Mouse (Mus musculus): ENCODE results near the gene Tfap4. TPM values are rescaled to one million over a fixed set of nuclear protein-coding genes. Genes with fewer than 3 reads are reported as not detected.

Tfap4 gene
- 23.0 and 24.1 TPM in 2 replicates for polyA plus RNA-seq (2014; fragmentation: Nextera tagmentation; extraction: Ambion mirVana)

GRCm38 (mm10) chr16:4559715-4560144 lies at the start of gene Tfap4:
Gene Tfap4 (minus strand): TSS chr16:4559854.
- Histone ChIP-seq H3K9me3 (ENCODE audit: low read depth, low read length) (no peaks in the 10 kb centered on the region), H3K4me1 (ENCODE audit: insufficient read depth) (peaks cover 7% of the 10 kb centered on the region), H3K9ac (peak within 1 kb of the TSS; percentile 84), H3K4me2 (peak within 1 kb of the TSS; percentile 97), H3K27me3 (ENCODE audit: insufficient read depth, low read length) (no peaks in the 10 kb centered on the region), H3K36me3 (ENCODE audit: insufficient read depth) (peaks cover 7% of the 10 kb centered on the region; the same call in 1 of the 2 replicates), H3K27ac (ENCODE audit: low read depth) (peak within 1 kb of the TSS; percentile 89), H3K4me3 (ENCODE audit: low read depth, low read length) (peak within 1 kb of the TSS; percentile 77)
- ATAC-seq (ENCODE audit: insufficient read depth) (peak; percentile 13), DNase-seq (peak; percentile 93)
- WGBS: 0% methylated on average over 17 of the region's 17 CpGs
- peak; percentile 61 for TF ChIP-seq CTCF (IDR thresholded peaks at IDR 0.05; ENCODE audit: low read depth)

GRCm38 (mm10) chr16:4608532-4609059 lies 48.9 kb upstream of the Tfap4 start:
- Histone ChIP-seq H3K4me2 (no peak overlapping the region), H3K27ac (ENCODE audit: low read depth) (no peak overlapping the region), H3K36me3 (ENCODE audit: insufficient read depth) (peaks cover 46% of the 10 kb centered on the region), H3K27me3 (ENCODE audit: insufficient read depth, low read length) (no peaks in the 10 kb centered on the region), H3K4me3 (ENCODE audit: low read depth, low read length) (no peak overlapping the region), H3K9ac (no peak overlapping the region), H3K9me3 (ENCODE audit: low read depth, low read length) (no peaks in the 10 kb centered on the region), H3K4me1 (ENCODE audit: insufficient read depth) (peaks cover 35% of the 10 kb centered on the region)
- DNase-seq (no peak), ATAC-seq (ENCODE audit: insufficient read depth) (0 out of 2 replicates have a peak, but pooled peaks have one; percentile 6)
- WGBS: 80% methylated on average over 19 of the region's 19 CpGs
- TF ChIP-seq CTCF (IDR thresholded peaks at IDR 0.05; ENCODE audit: low read depth): no peak

GRCm38 (mm10) chr16:4607818-4608531 lies 48.3 kb upstream of the Tfap4 start:
- H3K4me1 ChIP-seq (ENCODE audit: insufficient read depth): peaks cover 41% of the 10 kb centered on the region
- no peaks in the 10 kb centered on the region for H3K9me3 ChIP-seq (ENCODE audit: low read depth, low read length)
- H3K27me3 ChIP-seq (ENCODE audit: insufficient read depth, low read length): no peaks in the 10 kb centered on the region
- ATAC-seq (ENCODE audit: insufficient read depth) (peak; percentile 38; the same call in 1 of the 2 replicates), DNase-seq (peak; percentile 94)
- H3K9ac ChIP-seq: no peak overlapping the region
- 35% methylated on average over 9 of the region's 9 CpGs for WGBS
- no peak overlapping the region for H3K4me3 ChIP-seq (ENCODE audit: low read depth, low read length)
- H3K27ac ChIP-seq (ENCODE audit: low read depth): no peak overlapping the region
- peak; percentile 99 for TF ChIP-seq CTCF (IDR thresholded peaks at IDR 0.05; ENCODE audit: low read depth)
- H3K36me3 ChIP-seq (ENCODE audit: insufficient read depth): peaks cover 40% of the 10 kb centered on the region
- no peak overlapping the region for H3K4me2 ChIP-seq

- no peaks in the 10 kb centered on the region for H3K9me3 ChIP-seq (ENCODE audit: low read depth, low read length)
- peaks cover 26% of the 10 kb centered on the region for H3K36me3 ChIP-seq (ENCODE audit: insufficient read depth)
- 0 out of 2 replicates have a peak overlapping the region, but pooled peaks have one; percentile 3 for H3K27ac ChIP-seq (ENCODE audit: low read depth)
- peaks cover 50% of the 10 kb centered on the region for H3K4me1 ChIP-seq (ENCODE audit: insufficient read depth)
- no peak overlapping the region for H3K4me3 ChIP-seq (ENCODE audit: low read depth, low read length)
- no peak for ATAC-seq (ENCODE audit: insufficient read depth)
- TF ChIP-seq CTCF (IDR thresholded peaks at IDR 0.05; ENCODE audit: low read depth): peak; percentile 66
- DNase-seq: peak; percentile 72
- H3K9ac ChIP-seq: no peak overlapping the region
- peak overlapping the region; percentile 16; the same call in 1 of the 2 replicates for H3K4me2 ChIP-seq
- WGBS: 15% methylated on average over 5 of the region's 5 CpGs
- H3K27me3 ChIP-seq (ENCODE audit: insufficient read depth, low read length): no peaks in the 10 kb centered on the region
Observed at GRCm38 (mm10) chr16:4606431-4607084, 46.9 kb upstream of the Tfap4 start.

- no peak for ATAC-seq (ENCODE audit: insufficient read depth)
- Histone ChIP-seq H3K4me3 (ENCODE audit: low read depth, low read length) (no peak overlapping the region), H3K9me3 (ENCODE audit: low read depth, low read length) (no peaks in the 10 kb centered on the region), H3K27me3 (ENCODE audit: insufficient read depth, low read length) (no peaks in the 10 kb centered on the region), H3K4me2 (no peak overlapping the region), H3K4me1 (ENCODE audit: insufficient read depth) (peaks cover 50% of the 10 kb centered on the region), H3K36me3 (ENCODE audit: insufficient read depth) (peaks cover 19% of the 10 kb centered on the region), H3K27ac (ENCODE audit: low read depth) (0 out of 2 replicates have a peak overlapping the region, but pooled peaks have one; percentile 3), H3K9ac (no peak overlapping the region)
- WGBS: 51% methylated on average over 13 of the region's 13 CpGs
- DNase-seq: no peak
- no peak for TF ChIP-seq CTCF (IDR thresholded peaks at IDR 0.05; ENCODE audit: low read depth)
Observed at GRCm38 (mm10) chr16:4605514-4606131, 46.0 kb upstream of the Tfap4 start.

GRCm38 (mm10) chr16:4604293-4604837 lies 44.7 kb upstream of the Tfap4 start:
- TF ChIP-seq CTCF (IDR thresholded peaks at IDR 0.05; ENCODE audit: low read depth): no peak
- H3K4me1 ChIP-seq (ENCODE audit: insufficient read depth): peaks cover 50% of the 10 kb centered on the region
- H3K4me3 ChIP-seq (ENCODE audit: low read depth, low read length): no peak overlapping the region
- 0 out of 2 replicates have a peak overlapping the region, but pooled peaks have one; percentile 10 for H3K4me2 ChIP-seq
- peak overlapping the region; percentile 32 for H3K9ac ChIP-seq
- no peaks in the 10 kb centered on the region for H3K27me3 ChIP-seq (ENCODE audit: insufficient read depth, low read length)
- ATAC-seq (ENCODE audit: insufficient read depth): no peak
- peak overlapping the region; percentile 90 for H3K27ac ChIP-seq (ENCODE audit: low read depth)
- 45% methylated on average over 11 of the region's 11 CpGs for WGBS
- DNase-seq: no peak
- H3K36me3 ChIP-seq (ENCODE audit: insufficient read depth): peaks cover 8% of the 10 kb centered on the region
- H3K9me3 ChIP-seq (ENCODE audit: low read depth, low read length): no peaks in the 10 kb centered on the region
